Mouse (Mus musculus) gastrocnemius, postnatal 14 days (tissue): ENCODE results near the gene Gm2163. TPM values are rescaled to one million over a fixed set of nuclear protein-coding genes. Genes with fewer than 3 reads are reported as not detected.
"Not testable (repeated sequence)": the region's sequence is repeated elsewhere in the genome, so short reads cannot be mapped to it uniquely, and the experiment has no call there.

Source experiments
- DNase-seq: peaks from one replicate; pipeline ENCODE4 v3.0.0; 2021; ENCODE audit warnings: mixed read lengths
- intact Hi-C: fragments of 180-260 bp; cut with DNase I; formaldehyde crosslinking; loops from one replicate; pipeline ENCODE4 v1.15.1; 2025; ENCODE audit warnings: low total_unique reads
- long read RNA-seq, 2 experiments: library from polyadenylated mRNA; stranded (forward); transcript quantifications; one replicate each; pipeline ENCODE4 v2.0.0; 2021
- total RNA-seq, 2 experiments: library from RNA; stranded (reverse); gene quantifications; 2 replicates each; pipeline ENCODE4 v1.2.3; 2021

The Gm2163 gene
- not detected for total RNA-seq
- long read RNA-seq, experiment 1 = 0 reads
- long read RNA-seq, experiment 2 = 0 reads

- DNase-seq, intact Hi-C loops: not testable (repeated sequence)
These were observed at the start of gene Gm2163 for GRCm38 (mm10) chr4:42466452-42466851. Gm2163 (plus strand) TSS chr4:42466752.

DNA sequence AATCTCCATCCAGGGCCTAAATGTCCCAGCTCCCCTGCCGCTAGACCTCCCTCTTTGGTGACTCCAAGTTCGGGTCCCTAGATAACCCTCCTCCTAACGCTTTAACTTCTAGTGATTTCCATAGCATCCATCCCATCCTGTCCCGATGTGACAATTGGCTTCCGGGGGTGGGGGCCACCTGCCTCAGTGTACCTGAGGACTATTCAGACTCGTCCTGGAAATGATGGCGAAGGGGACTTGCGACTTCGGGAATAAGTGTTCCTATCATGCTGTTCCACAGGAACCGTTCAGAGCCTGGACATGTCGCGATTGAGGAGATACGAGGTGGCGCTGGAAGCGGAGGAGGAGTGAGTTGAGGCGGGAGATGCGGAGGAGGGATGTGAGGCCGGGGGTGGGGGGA, 27.5 kb upstream of the Gm2163 start, which contains the start of gene Gm21586:
Gene Gm21586, plus strand, starts transcription at position 301 of the 400 bp plus-strand sequence.
- intact Hi-C loops, DNase-seq: not testable (repeated sequence)

DNA sequence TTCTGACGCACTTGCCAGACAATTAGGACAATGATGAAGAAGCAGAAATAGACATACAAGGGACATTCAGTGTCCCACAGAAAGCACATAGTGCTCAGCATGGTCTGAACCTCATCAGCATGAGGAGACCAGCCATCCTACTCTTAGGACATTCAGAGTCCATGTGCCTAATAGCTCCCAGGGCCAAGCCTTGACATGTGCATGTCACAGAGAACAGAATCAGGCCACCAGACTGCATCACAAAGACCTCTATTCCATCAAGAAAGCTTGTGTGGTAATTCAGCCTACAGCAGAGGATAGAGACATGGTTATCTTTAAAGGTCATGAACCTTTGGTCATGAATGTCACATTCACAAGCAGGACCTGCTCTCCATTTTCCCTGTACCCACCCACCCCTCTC, 61.5 kb downstream of the Gm2163 start, which contains the start of gene Fam205a2:
Gene Fam205a2, minus strand, starts transcription at position 101 of the 400 bp plus-strand sequence.
- DNase-seq, intact Hi-C loops: not testable (repeated sequence)

- DNase-seq, intact Hi-C loops: not testable (repeated sequence)
These were observed 145.3 kb downstream of the Gm2163 start, which contains the start of gene Gm10591 for GRCm38 (mm10) chr4:42611895-42612294. Gm10591 (plus strand) TSS chr4:42612195.

DNA sequence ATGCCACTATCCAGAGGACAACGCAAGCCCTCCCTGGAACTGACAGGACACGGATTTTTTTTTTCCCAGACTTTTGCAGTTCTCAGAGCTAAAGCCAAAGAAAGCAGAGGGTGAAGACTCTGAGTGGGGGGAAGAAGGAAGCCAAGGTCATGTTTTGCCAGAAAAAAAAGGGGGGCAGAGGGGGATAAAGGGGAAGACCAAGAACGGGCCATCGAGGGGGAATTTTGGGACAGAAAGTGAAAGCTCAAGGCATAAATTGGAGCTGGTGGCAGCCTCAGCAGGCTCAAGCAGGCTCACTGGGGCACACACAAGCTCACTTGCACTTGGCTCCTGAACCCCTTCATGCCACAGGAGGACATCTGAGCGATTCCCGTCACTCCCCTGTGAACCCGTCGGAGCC, 162.9 kb downstream of the Gm2163 start, which contains the start of gene Gm2564:
Gene Gm2564, plus strand, starts transcription at position 301 of the 400 bp plus-strand sequence.
- intact Hi-C loops, DNase-seq: not testable (repeated sequence)

Other genes starting within 250 kb of the Gm2163 start
- 1 to 10 TPM in 1 of 2 experiments, under 1 TPM in 1; 0.21 to 1.6 TPM for gene Gm10600, start 226.1 kb upstream of the Gm2163 start, total RNA-seq
- not detected for gene Ccl21b, start 211.0 kb upstream of the Gm2163 start, total RNA-seq
- gene Gm21953, start 172.5 kb upstream of the Gm2163 start, total RNA-seq = not detected
- gene Fam205a3, start 148.4 kb upstream of the Gm2163 start, total RNA-seq = under 1 TPM in 1 of 2 experiments, not detected in 1; 0.12 TPM
- gene Gm21586, start 27.4 kb upstream of the Gm2163 start, total RNA-seq = not detected
- under 1 TPM in 1 of 2 experiments, not detected in 1; 0.12 TPM for gene Fam205a2, start 61.4 kb downstream of the Gm2163 start, total RNA-seq
- not detected for gene Gm10591, start 145.4 kb downstream of the Gm2163 start, total RNA-seq
- gene Gm2564, start 163.0 kb downstream of the Gm2163 start, total RNA-seq = 1 to 10 TPM; 1.1 to 3.3 TPM
- not detected for gene Ccl27b, start 188.5 kb downstream of the Gm2163 start, total RNA-seq
- under 1 TPM in 1 of 2 experiments, not detected in 1; 0.44 TPM for gene Il11ra2, start 195.1 kb downstream of the Gm2163 start, total RNA-seq